Mouse (Mus musculus) erythroblast, embryonic 14.5 days (primary cell): ENCODE data around the gene Baz2b.

ENCODE experiments used
- GATA1 ChIP-seq: IDR thresholded peaks from 2 replicates; pipeline ENCODE4 v1.6.1; 2012; ENCODE audit warnings: low read length, inconsistent platforms, mixed read lengths
- TAL1 ChIP-seq: IDR thresholded peaks from 3 replicates; pipeline ENCODE4 v1.6.1; 2012; ENCODE audit warnings: low read length, inconsistent platforms, mixed read lengths

GRCm38 (mm10) chr2:60073798-60074197 lies 135.8 kb downstream of the Baz2b start:
- TF ChIP-seq GATA1 (peak; percentile 31; the same call in 1 of the 2 replicates), TAL1 (0 out of 3 replicates have a peak, but pooled peaks have one; percentile 22)
